Mouse (Mus musculus): ENCODE results near the gene Cdh4. TPM values are rescaled to one million over a fixed set of nuclear protein-coding genes. Genes with fewer than 3 reads are reported as not detected.

The Cdh4 gene
- polyA plus RNA-seq, 1 experiment from 2014 or later, result 22.6 TPM

DNA sequence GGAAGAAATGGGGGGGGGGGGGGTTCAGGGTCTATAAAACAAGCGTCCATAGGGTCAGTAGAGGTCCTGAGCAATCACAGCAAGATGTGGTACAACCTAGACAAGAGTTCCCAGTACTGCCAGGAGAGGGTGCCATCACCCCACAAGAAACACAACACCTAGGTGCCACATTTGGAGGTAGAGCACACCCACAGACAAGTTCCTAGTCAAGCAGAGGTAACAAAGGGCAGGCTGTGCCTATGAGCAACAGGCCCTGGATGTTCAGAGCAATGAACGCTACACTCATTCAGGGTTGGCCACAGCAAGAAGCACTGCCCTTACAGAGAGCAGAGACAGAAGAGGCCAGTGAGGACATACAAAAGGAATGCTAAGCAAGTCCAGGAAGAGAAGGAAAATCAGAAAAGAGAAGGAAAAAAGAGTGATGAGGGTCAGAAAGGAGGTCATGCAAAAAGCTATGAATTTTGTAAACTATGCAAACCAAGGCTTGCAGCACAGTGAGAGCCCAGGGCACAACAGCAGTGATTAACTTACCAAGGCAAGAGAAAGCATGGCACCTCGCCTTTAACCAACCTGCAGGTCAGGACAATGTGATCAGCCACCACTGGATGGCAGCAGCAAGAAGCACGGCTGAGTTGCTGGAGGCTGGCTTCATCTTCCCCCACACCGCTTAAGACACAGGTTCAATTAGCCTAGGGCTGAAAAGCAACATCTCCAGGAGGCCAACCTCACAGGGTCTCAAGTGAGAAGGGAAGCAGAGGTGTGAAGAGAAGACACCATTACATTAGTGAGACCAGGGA is 474.8 kb downstream of the Cdh4 start:
- Histone ChIP-seq H3K4me2 (replicated peaks) (no peak overlapping the region), H3K36me3 (peaks cover 70% of the 10 kb centered on the region), H3K9ac (no peak overlapping the region), H3K27ac (no peak overlapping the region), H3K9me3 (peaks cover 5% of the 10 kb centered on the region; the same call in 1 of the 2 replicates), H3K4me1 (peaks cover 16% of the 10 kb centered on the region), H3K27me3 (replicated peaks) (no peaks in the 10 kb centered on the region), H3K4me3 (no peak overlapping the region)
- ATAC-seq (ENCODE audit: low FRiP score, low read depth), result 0 out of 2 replicates have a peak, but pooled peaks have one; percentile 52
- 34% methylated on average over 5 of the region's 5 CpGs for WGBS

DNA sequence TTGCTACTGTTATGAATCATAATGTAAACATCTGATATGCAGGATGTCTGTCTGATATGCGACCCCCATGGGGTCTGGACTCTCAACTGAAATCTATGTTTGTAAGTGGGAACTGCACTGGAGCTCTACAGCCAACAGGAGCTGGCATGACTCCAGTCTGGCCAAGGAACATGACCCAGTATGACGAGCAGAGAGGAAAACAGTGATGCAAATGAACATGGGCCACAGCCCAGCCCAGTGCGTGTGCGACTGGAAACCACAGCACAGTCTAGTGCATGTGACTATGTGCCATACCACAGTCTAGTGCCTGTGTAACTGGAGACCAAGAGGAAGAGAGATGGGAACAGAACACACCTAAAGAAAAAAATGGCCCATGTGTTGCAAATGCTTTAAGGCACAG is 477.8 kb downstream of the Cdh4 start:
- Histone ChIP-seq H3K27me3 (replicated peaks) (no peaks in the 10 kb centered on the region), H3K4me1 (no peaks in the 10 kb centered on the region), H3K36me3 (peaks cover 77% of the 10 kb centered on the region), H3K27ac (no peak overlapping the region), H3K4me2 (replicated peaks) (no peak overlapping the region), H3K9ac (no peak overlapping the region), H3K4me3 (no peak overlapping the region), H3K9me3 (peaks cover 5% of the 10 kb centered on the region; the same call in 1 of the 2 replicates)
- no peak for ATAC-seq (ENCODE audit: low FRiP score, low read depth)
- WGBS, result 85% methylated on average over 4 of the region's 4 CpGs

DNA sequence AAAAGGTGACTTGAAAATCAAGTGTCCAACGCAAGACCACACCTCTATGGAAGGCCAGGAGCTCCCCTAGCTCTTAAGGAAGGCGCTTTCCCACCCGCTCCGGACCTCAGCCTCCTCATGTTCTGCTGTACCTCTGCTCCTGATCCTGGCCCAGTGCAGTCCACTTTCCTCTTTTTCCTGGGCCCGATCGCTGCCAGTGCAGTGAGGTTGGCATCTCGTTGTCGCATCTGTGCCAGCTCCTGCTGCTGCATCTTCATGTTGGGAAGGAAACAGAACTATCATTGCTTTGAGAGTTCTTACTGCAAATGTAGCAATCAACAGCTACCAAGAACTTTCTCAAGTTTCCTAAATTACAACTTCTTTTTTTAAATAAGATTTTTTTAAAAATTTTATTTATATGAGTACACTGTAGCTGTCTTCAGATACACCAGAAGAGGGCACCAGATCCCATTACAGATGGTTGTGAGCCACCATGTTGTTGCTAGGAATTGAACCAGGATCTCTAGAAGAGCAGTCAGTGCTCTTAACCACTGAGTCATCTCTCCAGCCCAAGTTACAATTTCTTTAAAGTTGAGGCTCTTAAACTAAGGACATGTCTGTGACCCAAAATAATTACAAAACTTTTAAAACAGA is 478.9 kb downstream of the Cdh4 start:
- Histone ChIP-seq H3K4me3 (no peak overlapping the region), H3K4me1 (no peaks in the 10 kb centered on the region), H3K36me3 (peaks cover 79% of the 10 kb centered on the region), H3K27me3 (replicated peaks) (no peaks in the 10 kb centered on the region), H3K4me2 (replicated peaks) (no peak overlapping the region), H3K9ac (no peak overlapping the region), H3K9me3 (peaks cover 5% of the 10 kb centered on the region; the same call in 1 of the 2 replicates), H3K27ac (no peak overlapping the region)
- no peak for ATAC-seq (ENCODE audit: low FRiP score, low read depth)
- 95% methylated on average over 8 of the region's 8 CpGs for WGBS

DNA sequence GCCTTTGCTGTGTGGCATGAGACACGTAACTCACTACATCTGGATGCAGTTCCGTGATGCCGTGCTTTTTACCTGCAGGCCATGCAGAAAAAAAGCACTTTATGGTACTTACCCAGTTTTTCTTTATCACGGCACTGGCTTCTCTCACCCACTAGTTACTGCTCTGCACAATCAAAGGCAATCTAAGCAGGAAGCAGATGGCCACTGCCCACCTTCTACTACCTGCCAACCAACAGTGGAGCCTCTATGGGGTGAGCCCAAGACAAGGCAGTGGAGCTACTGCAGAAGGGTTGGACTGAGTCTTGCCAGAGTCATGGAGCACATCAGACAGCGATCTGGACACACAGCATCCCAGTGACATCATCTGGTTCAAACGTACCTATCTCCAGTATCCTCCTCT is 481.8 kb downstream of the Cdh4 start:
- 89% methylated on average over 6 of the region's 6 CpGs for WGBS
- no peak for ATAC-seq (ENCODE audit: low FRiP score, low read depth)
- peaks cover 86% of the 10 kb centered on the region for H3K36me3 ChIP-seq

DNA sequence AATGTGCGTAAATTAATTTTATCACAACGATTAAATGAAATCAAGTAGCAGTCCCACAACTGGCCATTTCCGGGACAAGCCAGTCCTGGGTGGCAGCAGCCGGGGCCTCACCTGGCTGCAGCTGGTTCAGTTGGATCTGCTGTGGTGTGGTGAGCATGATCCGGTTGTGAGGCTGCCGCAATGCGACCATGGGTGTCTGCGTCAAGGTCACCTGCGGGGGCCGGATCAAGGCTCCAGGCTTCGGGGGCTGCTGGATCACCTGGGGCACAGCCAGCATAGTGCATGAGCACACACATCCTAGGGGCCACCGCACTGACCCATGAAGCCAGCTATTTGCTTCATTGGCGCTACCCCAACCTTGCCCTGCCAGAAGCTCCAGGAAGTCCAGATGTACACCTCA is 486.9 kb downstream of the Cdh4 start:
- Histone ChIP-seq H3K4me2 (replicated peaks) (no peak overlapping the region), H3K4me3 (no peak overlapping the region), H3K9ac (no peak overlapping the region), H3K9me3 (no peaks in the 10 kb centered on the region), H3K27me3 (replicated peaks) (no peaks in the 10 kb centered on the region), H3K27ac (no peak overlapping the region), H3K4me1 (no peaks in the 10 kb centered on the region), H3K36me3 (peaks cover 74% of the 10 kb centered on the region)
- ATAC-seq (ENCODE audit: low FRiP score, low read depth), result no peak
- 88% methylated on average over 13 of the region's 13 CpGs for WGBS

More for the DNA sequence above, 481.8 kb downstream of the Cdh4 start:
- H3K4me1 ChIP-seq, result no peaks in the 10 kb centered on the region
- H3K4me3 ChIP-seq, result no peak overlapping the region
- H3K4me2 ChIP-seq (replicated peaks), result no peak overlapping the region
- H3K9ac ChIP-seq, result no peak overlapping the region
- H3K27ac ChIP-seq, result no peak overlapping the region
- H3K27me3 ChIP-seq (replicated peaks), result no peaks in the 10 kb centered on the region
- peaks cover 5% of the 10 kb centered on the region; the same call in 1 of the 2 replicates for H3K9me3 ChIP-seq

DNA sequence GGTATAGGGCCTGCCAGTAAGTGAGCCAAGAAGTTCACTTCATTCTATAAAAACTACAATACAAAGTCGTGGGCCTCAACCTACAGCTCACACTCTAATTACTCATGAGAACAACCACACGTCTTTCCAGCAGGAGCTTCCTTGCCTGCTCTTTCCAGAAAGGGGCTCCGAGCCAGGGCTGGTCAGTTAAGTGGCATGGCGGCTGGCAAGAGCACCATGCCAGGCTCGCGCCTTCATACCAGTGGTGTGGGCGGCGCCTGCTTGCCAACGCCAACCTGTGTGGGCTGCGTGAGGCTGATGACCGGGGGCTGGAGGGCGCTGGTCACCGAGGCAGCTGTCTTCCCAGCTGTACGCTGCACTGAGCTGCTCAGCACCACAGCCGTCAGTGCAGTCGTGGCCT is 489.5 kb downstream of the Cdh4 start:
- H3K36me3 ChIP-seq, result peaks cover 62% of the 10 kb centered on the region
- H3K4me1 ChIP-seq, result no peaks in the 10 kb centered on the region

DNA sequence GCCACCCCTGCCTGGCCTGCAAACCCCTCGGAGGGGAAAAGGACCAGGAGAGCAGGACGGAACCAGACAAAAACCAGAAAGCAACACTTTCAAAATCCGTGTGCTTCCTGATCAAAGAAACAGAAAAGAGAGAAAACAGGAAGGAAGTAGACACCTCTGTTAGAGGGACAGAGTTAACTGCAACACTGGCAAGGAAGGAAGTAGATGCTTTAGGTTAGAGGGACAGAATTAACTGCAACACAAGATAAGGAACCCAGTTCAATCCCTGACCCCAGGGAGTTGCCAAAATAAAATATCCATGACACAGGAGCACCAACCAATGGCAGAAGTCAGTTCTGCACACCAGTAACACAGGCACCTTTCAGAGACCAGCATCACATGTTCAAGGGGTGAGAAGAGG is 491.9 kb downstream of the Cdh4 start:
- ATAC-seq (ENCODE audit: low FRiP score, low read depth), result no peak
- Histone ChIP-seq H3K27me3 (replicated peaks) (no peaks in the 10 kb centered on the region), H3K36me3 (peaks cover 56% of the 10 kb centered on the region), H3K4me1 (no peaks in the 10 kb centered on the region; the same call in 1 of the 2 replicates), H3K9ac (no peak overlapping the region), H3K27ac (no peak overlapping the region), H3K4me3 (no peak overlapping the region), H3K9me3 (no peaks in the 10 kb centered on the region), H3K4me2 (replicated peaks) (no peak overlapping the region)
- 78% methylated on average over 3 of the region's 3 CpGs for WGBS

More for the DNA sequence above, 489.5 kb downstream of the Cdh4 start:
- Histone ChIP-seq H3K9ac (no peak overlapping the region), H3K4me2 (replicated peaks) (no peak overlapping the region), H3K9me3 (no peaks in the 10 kb centered on the region), H3K4me3 (no peak overlapping the region), H3K27ac (no peak overlapping the region), H3K27me3 (replicated peaks) (no peaks in the 10 kb centered on the region)
- 91% methylated on average over 16 of the region's 16 CpGs for WGBS
- ATAC-seq (ENCODE audit: low FRiP score, low read depth), result no peak

DNA sequence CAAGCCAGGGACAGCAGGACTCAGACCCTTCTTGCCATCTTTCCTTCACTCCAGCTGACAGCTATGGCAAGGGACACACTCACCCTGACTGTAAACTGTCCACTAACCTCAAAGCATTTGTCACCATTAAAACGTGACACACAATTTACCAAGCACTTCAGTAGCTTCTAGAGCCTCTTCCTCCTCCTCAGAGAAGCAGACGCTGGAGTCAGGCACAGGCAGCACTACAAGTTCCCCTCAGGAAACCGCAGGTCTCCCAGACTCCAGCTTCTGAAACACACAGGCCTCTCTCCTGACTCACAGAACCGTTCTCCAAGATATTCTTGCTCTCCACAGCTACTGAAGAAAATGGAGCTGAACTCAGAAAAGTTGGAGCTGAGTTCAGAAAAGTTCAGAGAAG is 494.9 kb downstream of the Cdh4 start:
- peaks cover 31% of the 10 kb centered on the region for H3K36me3 ChIP-seq
- H3K27ac ChIP-seq, result no peak overlapping the region
- H3K9me3 ChIP-seq, result no peaks in the 10 kb centered on the region
- no peak overlapping the region for H3K9ac ChIP-seq
- 85% methylated on average over 4 of the region's 4 CpGs for WGBS
- H3K27me3 ChIP-seq (replicated peaks), result no peaks in the 10 kb centered on the region
- peaks cover 8% of the 10 kb centered on the region; the same call in 1 of the 2 replicates for H3K4me1 ChIP-seq
- H3K4me3 ChIP-seq, result no peak overlapping the region
- no peak overlapping the region for H3K4me2 ChIP-seq (replicated peaks)
- ATAC-seq (ENCODE audit: low FRiP score, low read depth), result no peak

DNA sequence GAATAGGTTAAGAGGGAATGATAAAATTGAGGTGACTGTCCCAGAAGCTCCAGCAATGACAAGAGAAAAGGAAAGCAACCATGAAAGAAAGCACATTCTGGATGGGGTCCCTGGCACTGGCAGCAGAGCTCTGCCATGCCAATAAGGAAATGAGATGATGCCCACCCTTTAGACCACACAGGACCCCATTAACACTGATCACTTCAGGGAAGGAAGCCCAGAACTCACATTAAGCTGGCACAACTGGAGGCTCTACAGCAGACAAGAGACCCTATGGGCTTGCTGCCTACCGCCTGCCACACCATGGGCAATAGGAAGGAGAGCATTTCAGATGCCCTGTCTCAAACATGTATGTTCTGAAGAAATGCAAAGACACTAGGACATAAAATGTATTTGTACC is 499.5 kb downstream of the Cdh4 start:
- Histone ChIP-seq H3K4me3 (no peak overlapping the region), H3K9me3 (no peaks in the 10 kb centered on the region), H3K27ac (no peak overlapping the region), H3K27me3 (replicated peaks) (no peaks in the 10 kb centered on the region), H3K9ac (no peak overlapping the region), H3K36me3 (peaks cover 6% of the 10 kb centered on the region), H3K4me1 (peaks cover 31% of the 10 kb centered on the region), H3K4me2 (replicated peaks) (no peak overlapping the region)
- no peak for ATAC-seq (ENCODE audit: low FRiP score, low read depth)
- WGBS, result 100% methylated on average over 1 of the region's 1 CpGs

DNA sequence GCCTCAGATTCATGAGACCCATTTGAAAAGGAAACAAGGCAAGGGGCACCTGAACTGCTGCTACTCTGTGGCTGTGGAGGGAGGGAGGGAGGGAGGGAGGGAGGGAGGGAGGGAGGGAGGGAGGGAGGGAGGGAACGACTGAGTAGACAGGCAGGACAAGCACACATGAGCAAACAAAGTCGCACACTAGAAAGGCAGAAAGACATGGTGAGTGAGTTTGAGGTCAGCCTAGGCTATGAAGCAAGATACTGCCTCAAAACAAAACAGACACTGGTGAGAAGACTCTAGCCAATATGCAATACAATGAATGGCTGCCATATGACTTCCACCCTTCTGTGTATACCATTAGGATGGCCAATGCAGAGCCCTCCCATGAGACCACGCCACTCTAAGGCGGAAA is 502.8 kb downstream of the Cdh4 start:
- Histone ChIP-seq H3K27me3 (replicated peaks) (no peaks in the 10 kb centered on the region), H3K36me3 (no peaks in the 10 kb centered on the region), H3K4me3 (no peak overlapping the region), H3K4me1 (peaks cover 39% of the 10 kb centered on the region), H3K27ac (no peak overlapping the region), H3K4me2 (replicated peaks) (no peak overlapping the region), H3K9ac (no peak overlapping the region), H3K9me3 (no peaks in the 10 kb centered on the region)
- 40% methylated on average over 4 of the region's 4 CpGs for WGBS
- ATAC-seq (ENCODE audit: low FRiP score, low read depth), result no peak

DNA sequence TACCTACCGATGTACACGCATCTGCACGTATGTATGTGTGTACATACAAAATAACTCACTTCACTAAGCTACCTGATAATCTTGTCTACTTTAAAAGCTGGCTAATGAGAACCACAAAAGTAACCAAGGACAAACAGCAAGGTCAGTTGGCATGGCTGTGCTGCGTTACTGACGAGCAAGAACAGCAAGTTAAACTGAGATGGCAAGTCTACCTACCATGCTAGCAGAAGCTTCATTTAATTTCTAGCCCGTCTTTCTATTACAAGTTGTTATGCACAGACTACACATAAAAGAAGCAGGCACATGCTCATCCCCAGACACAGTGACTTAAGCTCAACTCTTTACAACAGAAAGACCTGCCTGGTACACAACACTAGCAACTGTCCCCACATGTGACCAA is 504.3 kb downstream of the Cdh4 start:
- no peaks in the 10 kb centered on the region for H3K36me3 ChIP-seq
- 92% methylated on average over 6 of the region's 6 CpGs for WGBS
- peaks cover 38% of the 10 kb centered on the region for H3K4me1 ChIP-seq
- no peak overlapping the region for H3K4me2 ChIP-seq (replicated peaks)
- no peak overlapping the region for H3K27ac ChIP-seq
- no peak overlapping the region for H3K4me3 ChIP-seq
- H3K9ac ChIP-seq, result no peak overlapping the region
- no peaks in the 10 kb centered on the region for H3K27me3 ChIP-seq (replicated peaks)
- no peak for ATAC-seq (ENCODE audit: low FRiP score, low read depth)
- H3K9me3 ChIP-seq, result no peaks in the 10 kb centered on the region

DNA sequence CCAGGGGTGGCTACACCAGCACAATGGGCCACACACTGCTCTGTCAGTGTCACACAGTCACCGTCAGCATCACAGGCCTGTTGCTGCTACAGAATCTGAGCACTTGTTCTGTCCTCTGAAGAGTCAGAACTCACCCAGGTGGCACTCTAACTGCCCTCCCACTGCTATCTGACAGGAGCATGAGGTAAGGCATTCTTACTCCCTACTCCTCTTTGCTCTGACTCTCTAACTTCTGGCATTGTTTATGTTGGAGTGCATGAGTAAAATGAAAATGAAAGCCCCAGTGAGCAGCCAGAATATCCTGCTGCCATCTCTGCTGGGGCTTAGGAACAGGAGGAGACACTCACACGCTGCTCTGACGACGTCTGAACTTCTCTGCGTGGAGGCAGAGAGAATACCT is 505.4 kb downstream of the Cdh4 start:
- Histone ChIP-seq H3K36me3 (no peaks in the 10 kb centered on the region), H3K27me3 (replicated peaks) (no peaks in the 10 kb centered on the region), H3K4me2 (replicated peaks) (no peak overlapping the region), H3K4me3 (no peak overlapping the region), H3K9me3 (no peaks in the 10 kb centered on the region), H3K27ac (no peak overlapping the region), H3K4me1 (peaks cover 38% of the 10 kb centered on the region), H3K9ac (no peak overlapping the region)
- no peak for ATAC-seq (ENCODE audit: low FRiP score, low read depth)
- 56% methylated on average over 5 of the region's 5 CpGs for WGBS
